Mouse (Mus musculus) left cerebral cortex, postnatal 10 days (tissue): Measurements from ENCODE around the gene Herc2. TPM values are rescaled to one million over a fixed set of nuclear protein-coding genes. Genes with fewer than 3 reads are reported as not detected.

ENCODE experiments used
- total RNA-seq, 2 experiments: library from RNA; stranded (reverse); gene quantifications; 2 replicates each; pipeline ENCODE4 v1.2.3; 2021

Herc2 gene
- total RNA-seq, 2 experiments from 2014 or later, result 137 TPM

Other genes starting within 250 kb of the Herc2 start
- gene Cyfip1, start 208.5 kb upstream of the Herc2 start, total RNA-seq, result 10 to 100 TPM; 70.0 to 70.8 TPM
- gene Nipa2, start 87.7 kb upstream of the Herc2 start, total RNA-seq, result 10 to 100 TPM; 59.3 to 70.4 TPM
- gene Nipa1, start 30.2 kb upstream of the Herc2 start, total RNA-seq, result 10 to 100 TPM; 77.2 to 78.4 TPM
- 1 to 10 TPM in 1 of 2 experiments, under 1 TPM in 1; 0.69 to 1.3 TPM for gene Oca2, start 189.6 kb downstream of the Herc2 start, total RNA-seq